Mouse (Mus musculus) megakaryocyte, embryonic 14.5 days (primary cell): Measurements from ENCODE around the gene Cercam.

ENCODE experiments used
- FLI1 ChIP-seq: IDR thresholded peaks from 2 replicates; pipeline ENCODE4 v1.6.1; 2012; ENCODE audit warnings: low read length, inconsistent platforms, mixed read lengths
- GATA1 ChIP-seq: IDR thresholded peaks from 3 replicates; pipeline ENCODE4 v1.6.1; 2012; ENCODE audit warnings: mixed read lengths, low read length, inconsistent platforms, borderline replicate concordance

- no peak for TF ChIP-seq GATA1
- TF ChIP-seq FLI1 = no peak
Measured at GRCm38 (mm10) chr2:29846061-29846853, 22.7 kb upstream of the Cercam start.
